ENCODE assay signal across 8 mouse cellular contexts in genomic region chr6:11593583-11594271, GRCm38 (mm10).
DNase-seq lines count a peak whose midpoint lies in the region; ATAC-seq lines count a peak whose summit lies in the region.

No protein-coding gene starts in this region.

- 16% methylated on average over 14 of the region's 14 CpGs for WGBS in kidney, embryonic 16.5 days

- no peak overlapping the region; the same call in 1 of the 2 replicates for H3K9ac ChIP-seq in kidney, embryonic 16.5 days (replicated peaks; ENCODE audit: low read length)

- peak; percentile 95 for ATAC-seq in kidney, embryonic 16.5 days (ENCODE audit: low FRiP score, low TSS enrichment)

- no peaks in the 10 kb centered on the region for H3K9me3 ChIP-seq in kidney, embryonic 16.5 days (ENCODE audit: low read length)

- peak overlapping the region; percentile 43 for H3K27ac ChIP-seq in kidney, embryonic 16.5 days (ENCODE audit: low read length)

- H3K27me3 ChIP-seq in kidney, embryonic 16.5 days (ENCODE audit: insufficient read depth, low read length), result no peaks in the 10 kb centered on the region

- peak overlapping the region; percentile 36 for H3K4me2 ChIP-seq in kidney, embryonic 16.5 days (replicated peaks; ENCODE audit: low read depth, low read length)

- H3K4me1 ChIP-seq in kidney, embryonic 16.5 days (ENCODE audit: insufficient read depth, low read length), result peaks cover 5% of the 10 kb centered on the region; the same call in 1 of the 2 replicates

- no peaks in the 10 kb centered on the region for H3K36me3 ChIP-seq in kidney, embryonic 16.5 days (ENCODE audit: insufficient read depth, low read length)

- H3K4me3 ChIP-seq in kidney, embryonic 16.5 days (ENCODE audit: low read length), result 0 out of 2 replicates have a peak overlapping the region, but pooled peaks have one; percentile 2

- DNase-seq in kidney, postnatal 36 days, result no peak
- DNase-seq in adrenal gland, adult 2 months, result peak; percentile 69
- DNase-seq in cerebellum, adult 11-12 months, result peak; percentile 16
- peak; percentile 34 to 54 for DNase-seq in layer of hippocampus, postnatal 10 days (ENCODE audit: low spot score in 2 of 2)
- DNase-seq in skeletal muscle tissue, adult 2 months (ENCODE audit: low read depth, low spot score), result peak; percentile 14
- no peak for DNase-seq in ovary, postnatal 14 days (ENCODE audit: low spot score)
- DNase-seq in left cerebral cortex, adult 11 months (ENCODE audit: low spot score), result no peak

Comparison
In these comparisons a context has a peak if more than half of its experiments do, and no peak if none do; other contexts are left out.
1. DNase-seq: peak in adrenal gland, adult 2 months (single experiment), cerebellum, adult 11-12 months (single experiment), layer of hippocampus, postnatal 10 days (2 of 2) and skeletal muscle tissue, adult 2 months (single experiment); none in kidney, postnatal 36 days (0 of 2), ovary, postnatal 14 days (single experiment) and left cerebral cortex, adult 11 months (single experiment).